Mouse (Mus musculus): ENCODE data around the gene Shank2. TPM values are rescaled to one million over a fixed set of nuclear protein-coding genes. Genes with fewer than 3 reads are reported as not detected.

Gene Shank2
- polyA plus RNA-seq, 1 experiment from 2014 or later, result 0.69 TPM

DNA sequence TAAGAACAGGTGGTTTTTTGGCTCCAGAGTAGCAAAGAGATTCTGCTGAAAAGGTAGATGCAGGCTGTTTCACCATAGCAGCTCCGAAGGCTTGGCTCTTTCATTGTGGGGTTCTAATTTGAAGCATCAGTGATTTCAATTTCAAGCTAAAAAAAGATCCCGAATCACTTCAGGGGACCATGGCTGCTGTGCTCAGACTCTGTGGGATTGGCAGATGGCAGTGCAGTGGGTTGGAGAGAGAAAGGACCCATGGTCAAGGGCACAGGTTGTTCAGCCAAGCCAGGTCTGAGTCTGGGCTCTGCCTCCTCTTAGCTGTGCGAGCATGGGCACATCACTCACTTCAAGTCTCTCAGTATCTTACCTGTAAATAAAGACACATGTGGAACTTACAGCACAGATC is 291.9 kb downstream of the Shank2 start:
- H3K4me1 ChIP-seq (replicated peaks; ENCODE audit: control insufficient read depth, insufficient read depth), result no peaks in the 10 kb centered on the region
- H3K27me3 ChIP-seq (ENCODE audit: control insufficient read depth, insufficient read depth, low read length), result no peaks in the 10 kb centered on the region
- no peak overlapping the region for H3K4me2 ChIP-seq (replicated peaks; ENCODE audit: low read depth)
- WGBS, result 84% methylated on average over 3 of the region's 3 CpGs
- H3K36me3 ChIP-seq (ENCODE audit: control insufficient read depth, insufficient read depth, low read length), result no peaks in the 10 kb centered on the region
- no peak overlapping the region for H3K27ac ChIP-seq (replicated peaks)
- H3K9ac ChIP-seq (ENCODE audit: low read length), result no peak overlapping the region
- ATAC-seq (ENCODE audit: low FRiP score, low TSS enrichment) (no peak), DNase-seq (ENCODE audit: low spot score) (no peak)
- no peaks in the 10 kb centered on the region for H3K9me3 ChIP-seq (ENCODE audit: control insufficient read depth, low read length)
- TF ChIP-seq EP300 (optimal IDR thresholded peaks at IDR 0.05) (no peak), CTCF (IDR thresholded peaks at IDR 0.05; ENCODE audit: low read depth) (no peak)
- H3K4me3 ChIP-seq (ENCODE audit: low read depth, low read length), result no peak overlapping the region

DNA sequence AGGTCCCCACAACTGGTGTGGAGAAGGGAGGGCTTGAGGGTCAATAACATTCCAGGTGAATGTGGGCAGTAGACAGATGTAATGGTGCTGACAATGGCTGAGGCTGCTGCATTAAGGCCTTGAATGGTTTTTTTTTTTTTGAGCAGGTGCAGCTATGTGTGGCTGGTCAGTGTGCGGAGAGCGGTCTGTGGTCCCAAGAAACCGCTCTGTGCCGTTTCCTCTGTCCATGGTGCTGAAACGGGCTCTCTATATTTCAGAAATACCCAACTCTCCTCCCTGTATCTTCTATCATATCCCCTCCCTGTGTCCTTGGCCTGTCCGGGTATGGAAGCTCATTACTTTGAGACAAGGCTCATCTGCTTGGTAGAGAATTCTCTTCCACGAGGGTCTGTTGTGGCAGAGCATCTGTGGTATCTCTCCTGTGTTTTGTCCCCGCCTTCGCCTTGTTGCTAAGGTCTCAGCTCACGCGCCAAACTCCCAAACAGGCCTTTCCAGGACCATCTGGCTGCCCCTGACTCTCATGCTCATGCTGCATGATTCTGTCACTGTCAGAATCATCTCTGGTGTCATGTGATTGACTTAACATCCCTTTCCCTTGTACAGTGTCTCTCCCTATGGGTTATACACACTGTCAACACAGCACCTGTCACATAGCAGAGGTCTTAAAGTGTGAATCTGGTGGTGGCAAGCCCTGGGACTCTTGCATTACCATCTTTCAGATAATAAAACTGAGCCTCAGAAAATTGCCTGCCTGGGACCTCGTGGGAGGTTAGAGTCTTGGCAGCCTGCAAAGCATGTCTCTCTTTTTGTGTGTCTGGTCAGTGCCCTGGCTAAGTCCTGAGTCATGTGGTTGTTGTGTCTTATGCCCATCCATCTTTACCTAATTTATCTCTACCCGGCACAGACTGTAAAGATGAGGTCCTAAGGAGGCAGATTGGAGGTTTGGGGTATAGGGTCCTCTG is 292.8 kb downstream of the Shank2 start:
- Histone ChIP-seq H3K36me3 (ENCODE audit: control insufficient read depth, insufficient read depth, low read length) (no peaks in the 10 kb centered on the region), H3K9me3 (ENCODE audit: control insufficient read depth, low read length) (no peaks in the 10 kb centered on the region), H3K4me1 (replicated peaks; ENCODE audit: control insufficient read depth, insufficient read depth) (no peaks in the 10 kb centered on the region), H3K4me2 (replicated peaks; ENCODE audit: low read depth) (no peak overlapping the region), H3K4me3 (ENCODE audit: low read depth, low read length) (no peak overlapping the region), H3K9ac (ENCODE audit: low read length) (no peak overlapping the region), H3K27ac (replicated peaks) (no peak overlapping the region), H3K27me3 (ENCODE audit: control insufficient read depth, insufficient read depth, low read length) (no peaks in the 10 kb centered on the region)
- ATAC-seq (ENCODE audit: low FRiP score, low TSS enrichment) (no peak), DNase-seq (ENCODE audit: low spot score) (peak; percentile 47)
- TF ChIP-seq CTCF (IDR thresholded peaks at IDR 0.05; ENCODE audit: low read depth) (no peak), EP300 (optimal IDR thresholded peaks at IDR 0.05) (no peak)
- WGBS, result 40% methylated on average over 13 of the region's 13 CpGs

DNA sequence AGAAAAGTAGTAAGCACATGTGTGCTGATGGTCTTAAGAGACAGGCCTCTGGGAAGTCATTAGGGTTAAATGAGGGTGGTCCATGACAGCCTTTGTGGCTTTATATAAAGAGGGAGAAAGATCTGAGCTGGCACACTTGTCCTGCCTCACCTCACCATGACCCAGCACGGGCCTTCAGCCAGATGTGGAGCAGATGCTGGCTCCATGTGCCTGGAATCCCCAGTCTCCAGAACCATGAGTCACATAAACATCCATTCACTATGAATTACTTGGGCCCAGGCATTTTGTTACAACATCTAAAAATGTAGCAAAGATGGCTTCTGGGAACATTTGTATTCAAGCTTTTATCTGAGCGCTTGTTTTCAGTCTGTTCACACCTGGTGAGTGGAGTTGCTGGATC is 297.6 kb downstream of the Shank2 start:
- no peaks in the 10 kb centered on the region for H3K36me3 ChIP-seq (ENCODE audit: control insufficient read depth, insufficient read depth, low read length)
- DNase-seq (ENCODE audit: low spot score), result no peak
- H3K4me3 ChIP-seq (ENCODE audit: low read depth, low read length), result no peak overlapping the region
- no peak overlapping the region for H3K27ac ChIP-seq (replicated peaks)
- H3K27me3 ChIP-seq (ENCODE audit: control insufficient read depth, insufficient read depth, low read length), result no peaks in the 10 kb centered on the region
- TF ChIP-seq EP300 (optimal IDR thresholded peaks at IDR 0.05) (no peak), CTCF (IDR thresholded peaks at IDR 0.05; ENCODE audit: low read depth) (no peak)
- WGBS, result 68% methylated on average over 2 of the region's 2 CpGs
- ATAC-seq (ENCODE audit: low FRiP score, low TSS enrichment), result no peak
- H3K4me2 ChIP-seq (replicated peaks; ENCODE audit: low read depth), result no peak overlapping the region
- H3K4me1 ChIP-seq (replicated peaks; ENCODE audit: control insufficient read depth, insufficient read depth), result no peaks in the 10 kb centered on the region
- no peaks in the 10 kb centered on the region for H3K9me3 ChIP-seq (ENCODE audit: control insufficient read depth, low read length)
- no peak overlapping the region for H3K9ac ChIP-seq (ENCODE audit: low read length)

DNA sequence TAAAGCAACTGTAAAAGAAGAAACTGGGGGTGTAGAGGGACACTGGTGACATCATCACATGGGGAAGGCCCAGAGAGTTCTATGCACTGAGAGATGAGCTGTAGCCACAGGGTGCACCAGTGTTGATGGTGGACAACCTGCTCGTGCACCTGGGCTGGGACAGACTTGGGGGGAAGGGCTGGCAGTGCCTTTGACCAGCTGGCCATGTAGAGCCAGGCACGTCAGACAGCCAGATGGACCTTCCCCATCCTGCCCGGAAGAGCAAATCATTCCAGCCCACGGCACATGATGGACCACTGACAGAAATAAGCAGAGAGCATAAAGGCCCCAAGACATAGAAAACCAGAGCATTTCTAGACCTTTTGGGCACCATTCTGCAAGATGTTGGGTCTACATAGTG is 299.9 kb downstream of the Shank2 start:
- no peak for TF ChIP-seq CTCF (IDR thresholded peaks at IDR 0.05; ENCODE audit: low read depth)
- no peak for TF ChIP-seq EP300 (optimal IDR thresholded peaks at IDR 0.05)
- Histone ChIP-seq H3K27ac (replicated peaks) (no peak overlapping the region), H3K36me3 (ENCODE audit: control insufficient read depth, insufficient read depth, low read length) (no peaks in the 10 kb centered on the region), H3K9ac (ENCODE audit: low read length) (no peak overlapping the region), H3K27me3 (ENCODE audit: control insufficient read depth, insufficient read depth, low read length) (no peaks in the 10 kb centered on the region), H3K9me3 (ENCODE audit: control insufficient read depth, low read length) (no peaks in the 10 kb centered on the region), H3K4me1 (replicated peaks; ENCODE audit: control insufficient read depth, insufficient read depth) (no peaks in the 10 kb centered on the region), H3K4me3 (ENCODE audit: low read depth, low read length) (no peak overlapping the region), H3K4me2 (replicated peaks; ENCODE audit: low read depth) (no peak overlapping the region)
- ATAC-seq (ENCODE audit: low FRiP score, low TSS enrichment) (no peak), DNase-seq (ENCODE audit: low spot score) (no peak)
- WGBS, result 82% methylated on average over 4 of the region's 4 CpGs

DNA sequence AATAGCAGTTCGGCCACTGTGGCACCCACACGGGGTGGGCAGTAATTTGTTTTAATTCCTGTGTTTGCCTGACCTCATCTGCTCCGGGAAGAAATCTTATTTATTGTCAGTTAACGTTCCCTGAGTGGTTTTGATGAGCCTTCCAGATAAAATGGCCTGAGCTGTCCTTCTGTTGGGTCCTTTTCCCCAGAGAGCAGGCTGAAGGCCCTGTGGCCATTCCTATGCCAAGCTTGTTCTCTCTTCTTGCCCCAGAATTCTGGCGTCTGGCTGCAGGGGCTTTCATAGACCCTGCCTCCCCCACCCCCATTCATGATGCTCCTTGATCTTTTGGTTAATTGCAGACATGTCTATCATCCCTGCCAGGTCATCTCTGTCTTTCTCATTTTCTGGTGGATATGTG is 300.8 kb downstream of the Shank2 start:
- H3K27me3 ChIP-seq (ENCODE audit: control insufficient read depth, insufficient read depth, low read length), result no peaks in the 10 kb centered on the region
- H3K4me1 ChIP-seq (replicated peaks; ENCODE audit: control insufficient read depth, insufficient read depth), result no peaks in the 10 kb centered on the region
- no peak overlapping the region for H3K4me2 ChIP-seq (replicated peaks; ENCODE audit: low read depth)
- no peak overlapping the region for H3K9ac ChIP-seq (ENCODE audit: low read length)
- DNase-seq (ENCODE audit: low spot score) (no peak), ATAC-seq (ENCODE audit: low FRiP score, low TSS enrichment) (no peak)
- no peak for TF ChIP-seq CTCF (IDR thresholded peaks at IDR 0.05; ENCODE audit: low read depth)
- no peak for TF ChIP-seq EP300 (optimal IDR thresholded peaks at IDR 0.05)
- H3K4me3 ChIP-seq (ENCODE audit: low read depth, low read length), result no peak overlapping the region
- no peaks in the 10 kb centered on the region for H3K36me3 ChIP-seq (ENCODE audit: control insufficient read depth, insufficient read depth, low read length)
- H3K9me3 ChIP-seq (ENCODE audit: control insufficient read depth, low read length), result no peaks in the 10 kb centered on the region
- WGBS, result 72% methylated on average over 5 of the region's 5 CpGs
- no peak overlapping the region for H3K27ac ChIP-seq (replicated peaks)

DNA sequence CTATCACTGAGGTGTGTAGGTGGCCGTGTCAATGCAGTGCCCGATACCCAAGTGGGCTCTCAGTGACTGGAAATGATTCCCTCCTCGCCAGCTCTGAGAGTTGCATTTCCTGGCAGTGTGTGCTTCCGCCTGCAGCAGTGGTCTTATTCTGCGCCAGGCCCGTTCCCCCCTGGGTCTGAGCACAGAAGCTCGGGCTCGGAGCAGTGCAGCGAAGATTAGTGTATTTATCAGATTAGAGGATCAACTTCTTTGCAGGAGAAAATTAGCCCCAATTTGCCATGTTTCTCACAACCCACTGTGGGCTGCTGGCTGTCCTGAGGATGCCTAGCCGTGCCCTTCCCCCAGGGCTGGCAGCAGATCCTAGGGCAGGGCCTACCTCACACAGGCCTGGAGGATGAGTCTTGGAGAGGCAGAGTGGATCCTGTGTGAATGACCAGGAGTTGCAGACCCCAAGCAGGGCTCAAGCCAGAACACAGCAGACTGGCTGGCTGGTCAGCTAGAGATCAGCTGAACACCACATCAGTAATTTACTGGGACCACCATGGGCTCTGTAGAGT is 306.2 kb downstream of the Shank2 start:
- no peak for DNase-seq (ENCODE audit: low spot score)
- no peak for TF ChIP-seq EP300 (optimal IDR thresholded peaks at IDR 0.05)
- TF ChIP-seq CTCF (IDR thresholded peaks at IDR 0.05; ENCODE audit: low read depth), result no peak

More for the DNA sequence above, 306.2 kb downstream of the Shank2 start:
- Histone ChIP-seq H3K4me2 (replicated peaks; ENCODE audit: low read depth) (no peak overlapping the region), H3K27me3 (ENCODE audit: control insufficient read depth, insufficient read depth, low read length) (no peaks in the 10 kb centered on the region), H3K9ac (ENCODE audit: low read length) (no peak overlapping the region), H3K4me1 (replicated peaks; ENCODE audit: control insufficient read depth, insufficient read depth) (no peaks in the 10 kb centered on the region), H3K27ac (replicated peaks) (no peak overlapping the region), H3K36me3 (ENCODE audit: control insufficient read depth, insufficient read depth, low read length) (no peaks in the 10 kb centered on the region), H3K4me3 (ENCODE audit: low read depth, low read length) (no peak overlapping the region), H3K9me3 (ENCODE audit: control insufficient read depth, low read length) (no peaks in the 10 kb centered on the region)
- ATAC-seq (ENCODE audit: low FRiP score, low TSS enrichment), result no peak
- 75% methylated on average over 10 of the region's 10 CpGs for WGBS
